Mouse (Mus musculus): ENCODE measurements at regions not wholly inside any gene's neighbourhood (a gene's known extent, or its start where the extent isn't known, plus 50 kb on each side); places are given as distances from the start of the nearest gene placed in this dataset.
"Not testable (repeated sequence)": the region's sequence is repeated elsewhere in the genome, so short reads cannot be mapped to it uniquely, and the experiment has no call there.

DNA sequence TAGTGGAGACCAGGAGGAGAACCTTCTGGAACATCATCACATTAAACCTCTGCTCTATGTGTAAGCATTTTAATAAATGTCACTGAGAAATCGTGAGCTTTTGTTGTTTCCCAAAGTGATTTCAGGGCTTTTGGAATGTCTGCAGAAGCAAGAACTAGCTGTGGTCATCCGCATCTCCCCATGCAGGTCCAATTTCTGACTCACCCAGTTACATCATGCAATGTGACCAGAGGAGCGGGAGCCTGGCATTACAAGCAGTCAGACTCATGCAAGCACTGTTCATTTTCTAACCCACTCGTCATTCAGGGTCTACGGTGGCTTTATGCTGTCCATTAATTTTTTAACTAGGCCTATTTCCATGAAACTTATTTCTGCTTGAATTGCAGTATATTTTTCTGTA, 151.2 kb upstream of the Supt20 start:
- no peak for DNase-seq (ENCODE audit: low spot score in 2 of 2)

DNA sequence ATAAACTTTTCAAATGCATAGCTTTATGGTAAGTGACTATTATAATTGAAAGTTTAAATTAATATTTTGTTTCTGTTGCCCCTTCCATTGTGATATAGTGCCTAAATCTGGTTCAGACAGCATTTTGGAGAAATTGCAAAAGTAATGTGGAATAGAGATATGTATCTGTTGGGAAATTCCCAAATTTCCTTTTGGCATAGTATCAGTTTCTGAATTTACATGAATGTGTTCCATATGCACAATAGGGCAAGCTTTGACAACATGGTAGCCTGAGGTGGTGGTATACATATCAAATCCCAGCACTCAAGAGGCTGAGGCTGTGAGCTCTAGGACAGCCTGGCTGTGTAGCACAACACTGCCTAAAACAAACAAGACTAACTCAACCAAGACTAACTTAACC, 147.2 kb upstream of the Supt20 start:
- no peak for DNase-seq (ENCODE audit: low spot score in 2 of 2)

DNA sequence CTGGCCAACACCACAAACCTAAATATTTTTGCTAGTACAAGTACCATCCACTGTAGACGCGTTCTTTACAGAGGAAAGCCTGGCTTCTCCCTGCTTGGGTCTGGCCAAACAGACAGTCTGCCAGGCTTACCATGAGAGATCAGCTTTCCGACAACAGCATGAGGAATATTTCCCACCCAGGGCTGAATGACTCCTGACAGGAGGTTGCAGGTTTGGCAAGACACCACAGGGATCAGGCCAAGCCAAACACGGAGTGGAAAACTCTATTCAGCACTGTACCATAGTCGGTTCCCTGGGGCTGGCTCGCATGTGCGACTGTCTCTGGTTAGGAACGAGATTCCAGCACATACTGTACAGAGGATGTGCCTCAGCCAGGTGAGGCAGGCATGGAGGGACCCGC, 140.7 kb upstream of the Supt20 start:
- DNase-seq (ENCODE audit: low spot score in 2 of 2) = no peak

DNA sequence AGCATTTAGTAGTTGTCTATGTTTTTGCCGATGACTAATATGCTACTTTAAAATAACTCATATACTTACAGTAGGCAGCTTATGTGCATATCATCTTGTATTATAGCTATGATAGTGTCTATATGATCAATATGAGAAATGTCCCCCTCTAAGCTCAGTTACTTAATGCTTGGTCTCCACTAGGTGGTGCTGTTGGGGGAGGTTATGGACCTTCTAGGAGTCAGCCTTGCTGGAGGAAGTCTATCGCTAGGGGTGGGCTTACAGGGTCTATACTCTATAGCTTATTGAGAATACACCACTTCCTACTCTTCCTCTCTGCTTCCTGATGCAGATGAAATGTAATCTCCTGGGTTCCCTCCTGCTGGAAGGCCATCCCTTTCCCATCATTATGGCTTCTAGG, 136.7 kb upstream of the Supt20 start:
- no peak for DNase-seq (ENCODE audit: low spot score in 2 of 2)

DNA sequence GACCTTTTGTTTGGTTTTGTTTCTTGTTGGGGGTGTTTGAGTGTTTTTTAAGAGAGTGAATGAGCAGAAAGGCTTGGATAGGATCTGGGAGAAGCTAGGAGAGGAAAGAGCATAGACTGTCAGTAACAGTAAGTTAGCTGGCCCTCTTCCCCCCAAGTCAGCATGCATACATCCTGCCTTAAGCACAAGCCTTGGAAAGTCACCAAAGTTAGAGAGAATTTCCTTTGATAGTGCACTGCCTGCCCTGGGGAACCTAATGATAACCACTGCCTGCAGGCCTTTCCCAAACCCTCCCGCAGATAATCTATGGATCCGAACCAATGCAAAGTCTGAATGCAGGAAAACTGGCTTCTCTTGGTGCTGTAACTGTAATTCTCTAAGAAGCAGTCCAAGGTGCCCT, 133.6 kb upstream of the Supt20 start:
- no peak for DNase-seq (ENCODE audit: low spot score in 2 of 2)

DNA sequence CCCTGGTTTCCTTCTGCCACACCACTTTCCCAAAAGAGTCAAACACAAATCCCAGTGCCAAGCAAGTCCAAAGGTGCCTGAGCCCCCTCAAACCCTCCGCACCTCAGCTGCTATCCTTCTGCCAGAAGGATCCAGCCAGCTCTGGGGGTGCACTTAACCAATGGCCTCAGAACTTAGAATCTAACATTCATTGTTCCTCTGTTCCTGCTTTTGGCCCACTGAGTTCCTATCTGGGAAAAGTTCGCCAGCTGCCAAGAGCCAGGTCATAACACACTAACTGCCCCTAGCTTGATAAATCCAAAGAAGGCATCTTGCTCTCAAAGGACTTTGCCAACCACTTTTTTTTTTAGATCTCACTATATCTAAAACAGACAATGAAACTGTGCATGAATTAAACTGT, 133.1 kb upstream of the Supt20 start:
- no peak for DNase-seq (ENCODE audit: low spot score in 2 of 2)

DNA sequence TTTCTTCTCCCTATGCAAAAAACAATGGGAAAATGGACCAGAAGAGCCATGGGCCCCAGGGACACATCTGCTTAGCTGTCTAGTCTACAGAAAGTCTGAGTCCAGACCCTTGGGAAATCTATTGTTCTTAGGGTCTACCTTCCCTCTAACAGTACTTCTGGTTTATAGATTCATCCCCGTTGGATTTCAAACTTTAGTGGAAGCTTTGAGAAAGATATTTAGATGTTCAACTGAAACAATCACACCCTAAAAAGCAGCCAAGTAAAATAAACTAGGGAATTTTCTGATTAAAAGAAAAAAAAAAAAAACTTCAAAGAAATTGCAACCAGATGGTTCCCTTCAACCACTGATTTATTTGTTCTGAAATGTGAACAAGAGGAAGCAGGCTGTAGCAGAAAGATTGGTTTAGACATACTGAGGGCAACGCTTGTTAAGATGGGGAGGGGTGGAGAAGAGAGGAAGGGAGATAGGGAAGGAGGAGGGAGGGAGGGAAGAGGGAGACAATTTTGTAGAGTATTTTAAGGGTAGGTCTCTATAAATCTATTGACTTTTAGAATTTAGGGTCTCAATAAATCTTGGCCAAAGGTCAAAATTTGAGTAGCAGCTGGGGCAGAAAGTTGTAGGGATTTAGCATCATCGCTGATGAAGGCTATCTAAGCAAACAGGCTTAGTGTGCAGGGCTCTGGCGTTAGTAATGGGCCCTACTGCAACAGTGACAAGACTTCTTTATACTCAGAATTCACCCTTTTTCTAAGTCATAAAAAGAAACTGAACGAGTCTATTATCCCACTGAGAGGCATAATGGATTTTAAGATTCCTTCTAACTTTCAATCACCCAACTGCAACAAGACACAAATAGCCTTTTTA, 132.3 kb upstream of the Supt20 start:
- DNase-seq (ENCODE audit: low spot score in 2 of 2) = no peak

DNA sequence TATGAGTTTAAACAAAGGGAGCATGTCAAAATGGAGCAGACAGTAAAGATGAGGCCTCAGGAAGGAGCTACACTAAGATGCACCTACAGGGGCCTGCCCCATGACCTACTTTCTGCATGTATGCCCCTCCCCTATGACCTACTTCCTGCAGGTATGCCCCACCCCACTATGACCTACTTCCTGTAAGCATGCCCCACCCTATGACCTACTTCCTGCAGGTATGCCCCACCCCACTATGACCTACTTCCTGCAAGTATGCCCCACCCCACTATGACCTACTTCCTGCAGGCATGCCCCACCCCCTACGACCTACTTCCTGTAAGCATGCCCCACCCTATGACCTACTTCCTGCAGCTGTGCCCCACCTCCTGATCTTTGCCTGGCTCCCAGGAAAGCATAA, 125.3 kb upstream of the Supt20 start:
- peak; percentile 4 to 33 for DNase-seq (ENCODE audit: low spot score in 2 of 2)

DNA sequence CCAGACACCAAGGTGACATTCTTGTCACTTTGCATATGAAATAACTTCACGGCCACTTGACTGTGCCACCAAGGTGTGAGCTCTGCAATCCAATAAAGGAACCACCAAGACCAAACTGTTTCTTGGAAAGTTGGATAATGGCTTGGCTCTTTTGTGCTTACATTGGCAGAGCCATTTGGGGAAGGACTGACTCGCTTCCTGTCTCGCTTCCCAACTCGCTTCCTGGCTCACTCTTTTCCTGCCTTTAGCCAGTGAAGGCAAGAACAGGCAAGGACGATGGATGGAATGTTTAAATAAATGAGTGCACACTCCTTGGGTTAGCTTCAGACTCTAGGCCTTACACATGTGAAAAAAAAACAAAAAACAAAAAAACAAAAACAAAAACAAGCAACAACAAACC, 124.5 kb upstream of the Supt20 start:
- no peak for DNase-seq (ENCODE audit: low spot score in 2 of 2)

DNA sequence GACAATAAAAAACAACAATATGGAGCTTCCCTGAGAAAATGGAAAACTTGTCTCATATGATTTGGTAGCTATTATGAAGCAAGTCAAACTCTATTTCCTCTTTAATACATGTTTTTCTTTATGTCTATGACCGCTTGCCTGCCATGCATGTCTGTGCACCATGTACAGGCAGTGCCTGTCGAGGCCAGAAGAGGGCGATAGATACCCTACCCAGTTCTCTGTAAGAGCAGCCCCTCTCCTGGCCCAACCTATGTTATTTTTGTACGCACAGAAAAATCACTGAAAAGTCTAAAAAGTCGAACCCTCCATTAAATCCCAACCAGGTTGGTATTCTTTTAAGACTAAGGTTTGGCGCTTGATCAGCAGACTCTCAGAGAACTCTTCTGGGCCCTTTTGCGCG, 122.1 kb upstream of the Supt20 start:
- no peak for DNase-seq (ENCODE audit: low spot score in 2 of 2)

DNA sequence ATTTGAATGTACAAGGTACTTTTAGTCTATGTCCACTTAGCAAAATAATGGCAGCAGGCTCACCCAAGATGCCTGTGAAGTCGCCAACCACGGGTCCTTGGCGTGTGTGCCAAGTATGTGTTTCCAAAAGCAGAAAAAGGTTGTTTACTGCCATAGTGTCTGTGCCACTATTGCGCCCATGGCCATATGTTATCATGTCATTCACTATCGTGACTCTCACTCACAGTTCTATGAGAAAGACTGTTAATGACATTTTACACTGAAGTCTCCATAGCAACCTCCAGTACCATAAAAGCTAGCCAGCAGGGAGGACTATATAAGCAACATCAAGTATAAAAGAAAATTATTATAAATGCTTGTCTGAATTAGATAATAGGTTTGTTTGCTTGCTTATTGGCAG, 114.8 kb upstream of the Supt20 start:
- DNase-seq (ENCODE audit: low spot score in 2 of 2) = no peak

DNA sequence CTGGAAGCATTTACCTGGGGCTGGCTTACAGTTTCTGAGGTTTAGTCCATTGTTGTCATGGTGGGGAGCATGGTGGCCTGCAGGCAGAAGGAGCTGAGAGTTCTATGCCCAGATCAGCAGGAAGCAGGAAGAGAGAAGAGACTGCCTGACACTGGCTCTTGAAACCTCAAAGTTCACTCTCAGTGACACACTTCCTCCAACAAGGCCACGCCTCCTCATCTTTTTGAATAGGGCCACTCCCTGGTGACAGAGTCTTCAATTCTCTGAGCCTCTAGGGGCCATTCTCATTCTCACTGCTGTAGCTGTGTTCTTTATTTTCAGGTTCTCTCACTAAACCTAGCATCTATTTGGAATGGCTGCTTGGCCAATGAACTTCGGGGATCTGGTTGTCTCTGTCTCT, 113.2 kb upstream of the Supt20 start:
- DNase-seq (ENCODE audit: low spot score in 2 of 2) = no peak

DNA sequence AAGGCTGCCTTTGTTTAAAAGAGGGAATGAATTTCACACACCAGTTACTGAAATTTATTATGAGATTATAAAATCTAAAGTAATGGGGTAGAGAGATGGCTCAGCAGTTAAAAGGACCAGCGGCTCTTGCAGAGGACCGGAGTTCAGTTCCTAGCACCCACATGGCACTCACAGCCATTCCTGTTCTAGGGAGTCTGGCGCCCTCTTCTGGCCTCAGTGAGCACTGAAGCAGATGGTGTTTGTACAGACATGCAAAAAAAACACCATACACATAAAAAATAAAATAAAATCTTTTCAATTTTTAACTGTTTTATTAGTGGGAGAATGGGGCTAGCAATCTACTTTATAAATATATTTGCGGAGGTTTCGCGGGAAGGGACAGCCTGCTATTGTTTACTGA, 112.3 kb upstream of the Supt20 start:
- DNase-seq (ENCODE audit: low spot score in 2 of 2) = no peak

DNA sequence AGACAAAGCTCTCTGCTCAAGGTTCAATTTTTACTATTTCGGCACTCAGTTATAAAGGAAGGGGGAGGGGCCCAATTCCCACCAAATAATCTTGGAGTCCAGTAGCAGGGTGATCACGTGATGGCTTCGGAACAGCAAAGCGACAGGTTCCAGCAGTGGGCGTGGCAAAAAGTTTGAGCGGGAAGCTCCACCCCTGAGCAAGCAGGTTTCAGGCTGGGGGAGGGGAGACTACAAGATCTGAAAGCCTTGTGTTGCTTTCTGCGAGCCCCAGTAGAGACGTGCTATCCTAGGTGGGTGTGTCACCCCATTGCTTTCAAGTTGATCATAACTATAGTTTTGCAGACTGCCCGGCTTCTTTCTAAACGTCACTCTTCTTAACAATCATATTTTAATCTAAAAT, 106.8 kb upstream of the Supt20 start:
- DNase-seq (ENCODE audit: low spot score in 2 of 2) = not testable (repeated sequence)

DNA sequence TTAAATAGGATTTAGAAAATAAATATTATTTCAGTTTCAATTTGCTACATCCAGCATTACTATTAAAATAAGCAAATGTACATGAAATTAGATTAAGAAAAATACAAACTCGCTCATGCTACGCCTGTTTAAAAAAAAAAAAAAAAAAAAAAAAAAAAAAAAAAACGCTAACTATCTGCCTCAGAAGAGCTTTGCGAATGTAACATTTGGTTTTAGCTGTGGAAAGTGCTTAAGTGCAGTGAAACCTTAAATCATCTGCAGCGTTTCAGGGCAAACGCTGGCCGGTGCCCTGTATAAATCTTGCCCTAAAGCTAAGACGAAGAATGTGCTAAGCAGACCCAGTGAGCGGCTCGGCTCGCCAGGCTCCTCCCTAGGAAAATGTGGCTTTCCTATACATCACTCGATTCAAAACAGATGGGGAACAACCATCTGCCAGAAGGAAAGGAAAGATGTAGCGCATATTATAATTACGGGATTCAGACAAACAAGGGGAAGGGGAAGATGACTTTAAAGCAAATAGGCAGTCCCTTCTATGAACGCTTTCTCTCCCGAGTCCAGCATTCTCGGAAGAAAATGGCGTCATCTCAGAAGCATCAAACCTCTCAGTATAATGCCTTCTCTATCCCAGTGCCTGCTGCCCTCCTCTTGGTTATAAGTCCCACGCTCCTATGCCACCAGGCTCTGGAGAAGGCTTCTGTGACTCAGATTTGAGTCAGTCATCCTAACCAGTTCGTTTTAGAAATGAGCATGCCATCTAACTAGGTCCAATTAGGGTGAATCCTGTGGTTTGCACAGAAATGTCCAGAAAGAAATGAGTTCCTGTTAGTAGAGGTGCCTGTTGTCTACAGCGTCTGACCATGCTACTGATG, 105.2 kb upstream of the Supt20 start:
- DNase-seq (ENCODE audit: low spot score in 2 of 2) = no peak

DNA sequence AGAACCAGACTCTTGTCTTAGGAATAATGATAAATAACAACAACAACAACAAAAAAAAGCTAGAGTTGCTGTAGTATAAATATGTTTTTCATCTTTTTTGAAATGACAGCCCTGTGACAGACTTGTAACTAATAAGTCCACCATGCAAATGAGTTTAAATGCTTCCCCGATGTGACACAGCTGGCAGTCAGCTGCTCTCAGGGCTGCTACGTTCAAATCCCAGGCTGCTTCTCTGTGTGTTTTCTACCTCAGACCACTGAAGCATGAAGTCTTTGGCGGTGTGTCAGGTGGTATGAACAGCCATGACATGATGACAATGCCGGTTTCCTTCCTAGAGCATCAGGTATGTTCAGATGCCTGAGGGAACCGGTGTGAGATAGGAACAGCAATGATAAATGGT, 104.4 kb upstream of the Supt20 start:
- peak in 1 of 2 experiments; percentile 55 for DNase-seq (ENCODE audit: low spot score in 2 of 2)

DNA sequence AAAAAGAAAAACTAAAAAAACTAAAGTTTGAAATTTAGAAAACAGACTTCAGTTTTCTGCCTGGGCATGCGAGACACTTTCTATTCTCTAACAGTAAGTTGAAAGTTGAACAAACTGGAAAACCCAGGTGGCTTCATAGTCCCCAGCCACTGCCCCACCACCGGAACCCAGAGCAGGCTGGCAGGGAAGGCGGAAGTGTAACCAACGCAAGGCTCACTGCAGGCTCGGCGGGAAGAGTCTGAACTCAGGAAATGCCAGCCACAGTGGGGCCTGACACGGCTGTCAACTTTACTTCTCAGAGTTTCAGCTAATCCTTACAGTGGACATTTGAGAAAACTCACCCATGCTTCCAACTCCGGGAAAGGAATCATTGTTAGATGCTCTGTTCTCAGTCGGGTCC, 102.6 kb upstream of the Supt20 start:
- DNase-seq (ENCODE audit: low spot score in 2 of 2) = peak in 1 of 2 experiments; percentile 42

DNA sequence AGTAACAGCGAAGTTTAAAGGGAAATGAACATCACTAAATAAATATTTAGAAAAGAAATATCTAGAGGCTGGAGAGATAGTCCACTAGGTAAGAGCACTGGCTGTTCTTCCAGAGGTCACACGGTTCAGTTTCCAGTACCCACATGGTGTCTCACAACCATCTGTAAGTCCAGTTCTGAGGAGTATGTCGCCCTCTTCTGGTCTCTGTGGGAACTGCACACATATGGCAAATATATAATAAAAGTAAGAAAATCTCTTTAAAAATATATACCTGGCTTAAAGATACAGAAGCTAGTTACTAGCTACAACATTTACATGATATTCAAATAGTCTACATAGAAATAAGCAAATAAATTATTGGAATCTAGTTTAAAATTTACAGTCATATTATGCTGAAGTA, 101.4 kb upstream of the Supt20 start:
- peak in 1 of 2 experiments; percentile 21 for DNase-seq (ENCODE audit: low spot score in 2 of 2)

DNA sequence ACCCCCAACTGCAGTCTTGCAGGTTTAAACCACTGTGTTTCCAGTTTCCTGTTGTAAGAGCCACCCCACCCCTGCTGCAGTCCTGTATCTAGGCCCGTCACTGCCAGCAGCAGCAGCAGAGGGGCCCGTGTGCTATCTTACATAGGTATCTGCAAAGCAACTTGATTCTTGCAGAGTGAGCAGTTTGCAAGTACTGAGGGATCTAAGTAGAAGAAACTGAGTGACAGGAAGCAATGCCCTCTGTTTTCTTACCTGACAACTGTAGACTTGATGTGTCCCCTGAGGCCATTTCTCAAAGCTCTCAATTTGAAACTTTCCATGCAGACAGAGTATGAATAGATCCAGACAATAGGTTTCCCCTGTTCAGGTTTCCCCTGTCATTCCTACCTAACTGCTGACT, 100.5 kb upstream of the Supt20 start:
- no peak for DNase-seq (ENCODE audit: low spot score in 2 of 2)

DNA sequence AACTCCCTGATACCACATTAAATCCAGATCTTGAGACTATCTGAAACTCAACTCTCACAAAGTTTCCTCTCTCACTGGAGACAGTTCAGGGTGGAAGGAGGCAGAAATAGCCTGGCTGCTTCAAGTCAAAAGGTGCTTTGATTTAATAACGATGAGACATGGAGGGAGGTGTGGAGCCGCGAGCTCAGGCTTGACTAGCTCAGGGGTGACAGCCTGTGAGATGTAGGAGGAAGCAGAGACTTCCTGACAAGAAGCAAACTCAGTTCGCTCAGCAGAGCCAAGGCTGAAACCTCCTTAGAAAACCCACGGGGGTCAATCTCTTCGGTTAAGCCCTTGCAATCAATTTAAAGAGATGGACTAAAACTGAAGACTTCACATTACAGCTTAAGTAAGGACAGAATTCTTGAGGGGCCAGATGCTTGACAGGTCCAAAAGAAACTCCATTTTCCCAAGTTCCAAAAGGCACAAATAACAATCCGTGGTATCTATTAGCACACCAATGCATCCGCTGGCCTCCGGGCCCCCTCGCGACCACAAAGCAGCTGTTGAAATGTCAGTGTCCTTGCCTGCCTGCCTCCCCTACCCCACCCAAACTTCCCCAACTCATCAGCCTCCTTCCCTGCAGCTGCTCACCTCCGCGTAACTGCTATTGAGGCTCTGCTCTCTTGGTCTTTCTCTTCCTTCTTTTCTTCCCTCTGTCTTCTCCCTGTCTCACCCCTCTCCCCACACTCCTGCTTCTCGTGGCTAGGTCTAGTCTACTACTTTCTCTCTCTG, 99.8 kb upstream of the Supt20 start:
- DNase-seq (ENCODE audit: low spot score in 2 of 2) = no peak

DNA sequence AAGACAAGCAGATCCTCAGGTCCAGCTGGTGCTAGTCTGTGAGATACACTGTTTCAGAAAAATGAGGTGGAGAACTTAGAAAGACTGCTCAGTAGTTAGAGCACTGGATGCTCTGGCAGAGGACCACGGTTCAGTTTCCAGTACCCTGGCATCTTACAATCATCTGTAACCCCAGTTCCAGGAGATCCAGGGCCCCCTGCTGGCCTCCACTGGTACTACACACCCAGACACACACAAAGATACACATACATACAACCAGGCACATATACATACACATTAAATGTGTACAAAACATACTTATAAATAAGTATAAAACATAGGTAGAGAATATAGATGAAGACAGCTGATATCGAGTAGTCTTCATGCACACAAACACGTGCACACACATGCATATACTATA, 97.4 kb upstream of the Supt20 start:
- DNase-seq (ENCODE audit: low spot score in 2 of 2) = no peak

Data from natural killer cell, adult 2 months (primary cell).